Mouse (Mus musculus): ENCODE measurements at regions not wholly inside any gene's neighbourhood (a gene's known extent, or its start where the extent isn't known, plus 50 kb on each side); places are given as distances from the start of the nearest gene placed in this dataset.

DNA sequence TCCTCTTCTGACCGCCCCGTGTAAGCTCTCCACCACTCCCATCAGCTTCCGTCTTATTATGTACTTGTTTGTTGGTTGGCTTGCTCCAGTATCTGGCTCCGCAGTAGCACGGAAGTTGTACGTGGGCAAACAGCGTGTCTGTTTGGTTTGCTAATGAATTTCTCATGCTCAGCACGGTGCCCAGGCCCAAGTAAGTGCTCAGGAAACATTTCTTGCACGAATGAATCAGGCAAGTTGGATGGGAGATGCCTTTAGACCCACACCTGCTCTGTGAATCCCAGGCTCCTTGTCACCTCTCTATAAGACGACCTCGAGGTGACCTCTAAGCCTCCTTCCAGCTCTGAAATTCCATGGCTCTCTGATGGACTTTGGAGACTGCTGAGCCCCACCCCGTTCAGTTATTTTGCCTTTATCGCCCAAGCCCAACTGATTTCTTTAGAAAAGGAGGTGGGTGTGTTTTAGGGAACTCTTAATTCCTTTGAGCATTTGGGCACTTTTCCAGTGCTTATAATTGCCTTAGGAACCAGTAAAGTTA is 55.4 kb upstream of the Lrig1 start:
- TF ChIP-seq CTCF (IDR thresholded peaks at IDR 0.05; ENCODE audit: insufficient read depth, low read length), result no peak
- no peak for TF ChIP-seq POLR2A (IDR thresholded peaks at IDR 0.05; ENCODE audit: borderline replicate concordance, extremely low read depth, low read depth, low read length)

All from lung, adult 2 months (tissue).